Mouse (Mus musculus) erythroblast, embryonic 14.5 days (primary cell): ENCODE measurements around the gene Gm9857.

Source experiments
- GATA1 ChIP-seq: IDR thresholded peaks from 2 replicates; pipeline ENCODE4 v1.6.1; 2012; ENCODE audit warnings: low read length, inconsistent platforms, mixed read lengths
- TAL1 ChIP-seq: IDR thresholded peaks from 3 replicates; pipeline ENCODE4 v1.6.1; 2012; ENCODE audit warnings: low read length, inconsistent platforms, mixed read lengths

DNA sequence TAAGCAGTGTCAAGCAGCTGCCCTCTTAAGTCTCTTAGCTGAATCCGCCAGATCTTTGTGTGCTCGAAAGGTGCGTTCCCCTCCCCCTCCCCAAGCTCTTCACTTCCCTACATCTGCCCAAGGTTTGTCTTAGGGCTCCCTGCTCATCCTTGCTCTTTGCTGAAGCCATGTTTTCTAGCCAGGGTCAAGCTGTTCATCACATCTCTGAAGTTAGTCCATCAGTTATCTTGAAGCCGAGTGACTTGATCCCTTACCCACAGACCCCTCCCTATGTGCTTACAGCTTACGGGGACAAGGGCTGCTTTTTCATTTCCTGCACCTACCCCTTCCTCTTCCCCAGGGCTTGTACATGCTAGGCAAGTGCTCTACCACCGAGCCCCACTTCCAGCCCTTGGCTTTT lies 21.4 kb upstream of the Gm9857 start:
- no peak for TF ChIP-seq TAL1
- no peak for TF ChIP-seq GATA1
